Mouse (Mus musculus) hindbrain, embryonic 12.5 days (tissue): ENCODE measurements at regions not wholly inside any gene's neighbourhood (a gene's known extent, or its start where the extent isn't known, plus 50 kb on each side); places are given as distances from the start of the nearest gene placed in this dataset.

Experiments
- ATAC-seq: fragments of 200-750 bp; cut with Nextera tagmentation; 2 replicates; pipeline ENCODE4 v1.8.0; 2017; ENCODE audit warnings: moderate TSS enrichment; ENCODE audit not compliant: low FRiP score
- H3K27ac ChIP-seq: fragments of 300-500 bp; sonication (generic); 2 replicates; pipeline ENCODE4 v1.5.1; 2016; ENCODE audit warnings: mild to moderate bottlenecking
- H3K27me3 ChIP-seq: fragments of 300-500 bp; sonication (generic); 2 replicates; pipeline ENCODE4 v1.6.1; 2016; ENCODE audit warnings: mild to moderate bottlenecking
- H3K36me3 ChIP-seq: fragments of 300-500 bp; sonication (generic); 2 replicates; pipeline ENCODE4 v1.6.1; 2016; ENCODE audit warnings: mild to moderate bottlenecking
- H3K4me1 ChIP-seq: fragments of 300-500 bp; sonication (generic); 2 replicates; pipeline ENCODE4 v1.6.1; 2016
- H3K4me2 ChIP-seq: fragments of 300-500 bp; sonication (generic); replicated peaks from 2 replicates; pipeline ENCODE4 v1.6.1; 2016; ENCODE audit warnings: mild to moderate bottlenecking
- H3K4me3 ChIP-seq: fragments of 300-500 bp; sonication (generic); 2 replicates; pipeline ENCODE4 v1.5.1; 2016; ENCODE audit warnings: mild to moderate bottlenecking
- H3K9ac ChIP-seq: fragments of 300-500 bp; sonication (generic); 2 replicates; pipeline ENCODE4 v1.6.1; 2016; ENCODE audit warnings: mild to moderate bottlenecking, moderate library complexity
- H3K9me3 ChIP-seq: fragments of 300-500 bp; sonication (generic); replicated peaks from 2 replicates; pipeline ENCODE4 v1.6.1; 2016; ENCODE audit warnings: mild to moderate bottlenecking
- WGBS: fragments of 180-500 bp; shearing (Covaris S2); methylation state at CpG from one replicate; pipeline ENCODE4 v1.1.7; 2016; 5-methylcytosine and 5-hydroxymethylcytosine counted together

- no peak overlapping the region for H3K27ac ChIP-seq
- H3K27me3 ChIP-seq: no peaks in the 10 kb centered on the region
- no peak overlapping the region for H3K4me3 ChIP-seq
- no peak overlapping the region for H3K4me2 ChIP-seq
- H3K4me1 ChIP-seq: no peaks in the 10 kb centered on the region
- no peaks in the 10 kb centered on the region for H3K36me3 ChIP-seq
- ATAC-seq: no peak
- 91% methylated on average over 3 of the region's 3 CpGs for WGBS
- no peak overlapping the region for H3K9ac ChIP-seq
- H3K9me3 ChIP-seq: no peaks in the 10 kb centered on the region
Observed at GRCm38 (mm10) chr11:26826194-26826593, 232.4 kb upstream of the Vrk2 start.

- Histone ChIP-seq H3K9ac (no peak overlapping the region), H3K27ac (no peak overlapping the region), H3K9me3 (no peaks in the 10 kb centered on the region), H3K36me3 (no peaks in the 10 kb centered on the region), H3K4me3 (no peak overlapping the region), H3K4me1 (no peaks in the 10 kb centered on the region), H3K27me3 (no peaks in the 10 kb centered on the region), H3K4me2 (no peak overlapping the region)
- no peak for ATAC-seq
- 87% methylated on average over 8 of the region's 8 CpGs for WGBS
Observed at GRCm38 (mm10) chr11:26824080-26824727, 230.4 kb upstream of the Vrk2 start.

- Histone ChIP-seq H3K9ac (no peak overlapping the region), H3K27me3 (no peaks in the 10 kb centered on the region), H3K36me3 (no peaks in the 10 kb centered on the region), H3K4me3 (no peak overlapping the region), H3K9me3 (no peaks in the 10 kb centered on the region), H3K4me1 (no peaks in the 10 kb centered on the region), H3K4me2 (no peak overlapping the region), H3K27ac (no peak overlapping the region)
- 81% methylated on average over 1 of the region's 1 CpGs for WGBS
- no peak for ATAC-seq
Observed at GRCm38 (mm10) chr11:26821091-26821490, 227.3 kb upstream of the Vrk2 start.

GRCm38 (mm10) chr11:26817316-26817715 is 223.5 kb upstream of the Vrk2 start:
- Histone ChIP-seq H3K9me3 (no peaks in the 10 kb centered on the region), H3K27me3 (no peaks in the 10 kb centered on the region), H3K4me2 (no peak overlapping the region), H3K4me1 (no peaks in the 10 kb centered on the region), H3K36me3 (no peaks in the 10 kb centered on the region), H3K27ac (no peak overlapping the region), H3K9ac (no peak overlapping the region), H3K4me3 (no peak overlapping the region)
- ATAC-seq: no peak

- Histone ChIP-seq H3K27ac (no peak overlapping the region), H3K9ac (no peak overlapping the region), H3K4me1 (no peaks in the 10 kb centered on the region), H3K4me3 (no peak overlapping the region), H3K36me3 (no peaks in the 10 kb centered on the region), H3K27me3 (no peaks in the 10 kb centered on the region), H3K9me3 (no peaks in the 10 kb centered on the region), H3K4me2 (no peak overlapping the region)
- WGBS: 60% methylated on average over 8 of the region's 8 CpGs
- ATAC-seq: peak; percentile 68
Observed at GRCm38 (mm10) chr11:26815104-26815503, 221.3 kb upstream of the Vrk2 start.

- Histone ChIP-seq H3K9me3 (no peaks in the 10 kb centered on the region), H3K4me2 (no peak overlapping the region), H3K27me3 (no peaks in the 10 kb centered on the region), H3K27ac (no peak overlapping the region), H3K9ac (no peak overlapping the region), H3K4me3 (no peak overlapping the region), H3K4me1 (no peaks in the 10 kb centered on the region), H3K36me3 (no peaks in the 10 kb centered on the region)
- ATAC-seq: no peak
- WGBS: 86% methylated on average over 3 of the region's 3 CpGs
Observed at GRCm38 (mm10) chr11:26814601-26815000, 220.8 kb upstream of the Vrk2 start.

GRCm38 (mm10) chr11:26802249-26802941 is 208.6 kb upstream of the Vrk2 start:
- H3K36me3 ChIP-seq: no peaks in the 10 kb centered on the region
- no peaks in the 10 kb centered on the region for H3K27me3 ChIP-seq
- no peak overlapping the region for H3K27ac ChIP-seq
- H3K9ac ChIP-seq: no peak overlapping the region
- H3K4me3 ChIP-seq: no peak overlapping the region
- 88% methylated on average over 2 of the region's 2 CpGs for WGBS
- H3K9me3 ChIP-seq: no peaks in the 10 kb centered on the region
- no peak for ATAC-seq
- no peak overlapping the region for H3K4me2 ChIP-seq
- peaks cover 4% of the 10 kb centered on the region for H3K4me1 ChIP-seq

GRCm38 (mm10) chr11:26800296-26800695 is 206.5 kb upstream of the Vrk2 start:
- ATAC-seq: no peak
- Histone ChIP-seq H3K27ac (no peak overlapping the region), H3K4me3 (no peak overlapping the region), H3K27me3 (no peaks in the 10 kb centered on the region), H3K4me1 (no peaks in the 10 kb centered on the region), H3K9me3 (no peaks in the 10 kb centered on the region), H3K9ac (no peak overlapping the region), H3K4me2 (no peak overlapping the region), H3K36me3 (no peaks in the 10 kb centered on the region)
- WGBS: 49% methylated on average over 2 of the region's 2 CpGs

- no peaks in the 10 kb centered on the region for H3K4me1 ChIP-seq
- H3K36me3 ChIP-seq: no peaks in the 10 kb centered on the region
- H3K4me2 ChIP-seq: no peak overlapping the region
- no peaks in the 10 kb centered on the region for H3K27me3 ChIP-seq
- no peak overlapping the region for H3K4me3 ChIP-seq
- no peak overlapping the region for H3K27ac ChIP-seq
- ATAC-seq: no peak; the same call in 1 of the 2 replicates
- H3K9me3 ChIP-seq: no peaks in the 10 kb centered on the region
- WGBS: 84% methylated on average over 3 of the region's 3 CpGs
- H3K9ac ChIP-seq: no peak overlapping the region
Observed at GRCm38 (mm10) chr11:26794629-26794966, 200.8 kb upstream of the Vrk2 start.

- H3K9ac ChIP-seq: no peak overlapping the region
- 82% methylated on average over 3 of the region's 3 CpGs for WGBS
- peak; percentile 48; the same call in 1 of the 2 replicates for ATAC-seq
- no peak overlapping the region for H3K4me3 ChIP-seq
- no peaks in the 10 kb centered on the region for H3K36me3 ChIP-seq
- no peaks in the 10 kb centered on the region for H3K27me3 ChIP-seq
- H3K27ac ChIP-seq: no peak overlapping the region
- no peak overlapping the region for H3K4me2 ChIP-seq
- H3K9me3 ChIP-seq: no peaks in the 10 kb centered on the region
- no peaks in the 10 kb centered on the region for H3K4me1 ChIP-seq
Observed at GRCm38 (mm10) chr11:26793928-26794628, 200.3 kb upstream of the Vrk2 start.

GRCm38 (mm10) chr11:26789281-26789680 is 195.5 kb upstream of the Vrk2 start:
- H3K4me2 ChIP-seq: no peak overlapping the region
- no peaks in the 10 kb centered on the region for H3K9me3 ChIP-seq
- H3K4me3 ChIP-seq: no peak overlapping the region
- no peak overlapping the region for H3K9ac ChIP-seq
- no peaks in the 10 kb centered on the region for H3K36me3 ChIP-seq
- 63% methylated on average over 2 of the region's 2 CpGs for WGBS
- no peak for ATAC-seq
- no peaks in the 10 kb centered on the region for H3K4me1 ChIP-seq
- H3K27ac ChIP-seq: no peak overlapping the region
- no peaks in the 10 kb centered on the region for H3K27me3 ChIP-seq

GRCm38 (mm10) chr11:26785164-26785563 is 191.4 kb upstream of the Vrk2 start:
- H3K27ac ChIP-seq: no peak overlapping the region
- 0 out of 2 replicates have a peak, but pooled peaks cover 3% of the 10 kb centered on the region for H3K4me1 ChIP-seq
- no peaks in the 10 kb centered on the region for H3K36me3 ChIP-seq
- no peak overlapping the region for H3K4me2 ChIP-seq
- no peak overlapping the region for H3K9ac ChIP-seq
- H3K27me3 ChIP-seq: no peaks in the 10 kb centered on the region
- whole genome bisulfite sequencing: 13% methylated on average over 1 of the region's 1 CpGs
- H3K4me3 ChIP-seq: no peak overlapping the region
- no peaks in the 10 kb centered on the region for H3K9me3 ChIP-seq
- peak; percentile 66; the same call in 1 of the 2 replicates for ATAC-seq
